Mouse (Mus musculus) liver, embryonic 14.5 days (tissue): Measurements from ENCODE around the gene Ptprn2. TPM values are rescaled to one million over a fixed set of nuclear protein-coding genes. Genes with fewer than 3 reads are reported as not detected.

Source experiments
- ATAC-seq: fragments of 200-750 bp; cut with Nextera tagmentation; 2 replicates; pipeline ENCODE4 v1.8.0; 2017; ENCODE audit warnings: moderate number of reproducible peaks, mild to moderate bottlenecking, moderate library complexity; ENCODE audit not compliant: insufficient read depth
- DNase-seq, 3 experiments: peaks; one replicate each; pipeline ENCODE4 v3.0.0-alpha.2; 2012 to 2013; ENCODE audit warnings: low read depth in 3 of 3, low spot score in 3 of 3
- H3K27ac ChIP-seq: fragments of 300-500 bp; sonication (generic); 2 replicates; pipeline ENCODE4 v1.5.1; 2014; ENCODE audit warnings: moderate library complexity, mild to moderate bottlenecking, control low read depth, inconsistent platforms
- H3K27me3 ChIP-seq: fragments of 300-500 bp; sonication (generic); 2 replicates; pipeline ENCODE4 v1.6.1; 2014; ENCODE audit warnings: mild to moderate bottlenecking, low read length, moderate library complexity; ENCODE audit not compliant: control insufficient read depth, insufficient read depth
- H3K36me3 ChIP-seq: fragments of 300-500 bp; sonication (generic); replicated peaks from 2 replicates; pipeline ENCODE4 v1.6.1; 2014; ENCODE audit warnings: low read depth; ENCODE audit not compliant: control insufficient read depth, insufficient read depth
- H3K4me1 ChIP-seq, 2 experiments: fragments of 200-500 bp in 1 of 2; fragments of 300-500 bp in 1 of 2; sonication (generic) in 1 of 2; replicated peaks; 2 replicates each; pipeline ENCODE4 v1.6.1; 2012 to 2014; ENCODE audit warnings: antibody characterized with exemption in 1 of 2, inconsistent platforms in 1 of 2, low read length in 1 of 2; ENCODE audit not compliant: control insufficient read depth in 2 of 2, insufficient read depth in 2 of 2
- H3K4me2 ChIP-seq: fragments of 300-500 bp; sonication (generic); 2 replicates; pipeline ENCODE4 v1.6.1; 2014; ENCODE audit warnings: low read depth, mild to moderate bottlenecking, control low read depth, moderate library complexity
- H3K4me3 ChIP-seq, 2 experiments: fragments of 200-500 bp in 1 of 2; fragments of 300-500 bp in 1 of 2; sonication (generic) in 1 of 2; 2 replicates each; pipeline ENCODE4 v1.5.1; 2012 to 2014; ENCODE audit warnings: low read depth in 2 of 2, low read length in 2 of 2, mild to moderate bottlenecking in 2 of 2, control low read depth in 1 of 2, inconsistent platforms in 1 of 2, moderate library complexity in 1 of 2; ENCODE audit not compliant: insufficient read depth in 1 of 2
- H3K9ac ChIP-seq: fragments of 300-500 bp; sonication (generic); replicated peaks from 2 replicates; pipeline ENCODE4 v1.6.1; 2014; ENCODE audit warnings: mild to moderate bottlenecking, control low read depth, moderate library complexity
- H3K9me3 ChIP-seq: fragments of 300-500 bp; sonication (generic); 2 replicates; pipeline ENCODE4 v1.6.1; 2016; ENCODE audit warnings: low read length, mixed read lengths; ENCODE audit not compliant: control insufficient read depth
- CTCF ChIP-seq: IDR thresholded peaks from 2 replicates; pipeline ENCODE4 v1.5.1; 2016; ENCODE audit warnings: antibody characterized with exemption, low read depth, control low read depth
- EP300 ChIP-seq: IDR thresholded peaks from 2 replicates; pipeline ENCODE4 v1.6.1; 2016; ENCODE audit warnings: antibody characterized with exemption, low read depth
- WGBS: fragments of 180-500 bp; shearing (Covaris S2); extraction: QIAGEN DNeasy Blood & Tissue Kit; methylation state at CpG from one replicate; pipeline ENCODE4 v1.1.7; 2014; ENCODE audit not compliant: insufficient replicate concordance; 5-methylcytosine and 5-hydroxymethylcytosine counted together
- polyA plus RNA-seq, 2 experiments: library from polyadenylated mRNA; depleted of rRNA in 1 of 2; stranded (reverse) in 1 of 2; unstranded in 1 of 2; fragments of >200 nt; fragmentation: Nextera tagmentation in 1 of 2; extraction: Ambion mirVana in 1 of 2; gene quantifications; 2 replicates each; pipeline versions ENCODE4 v1.2.1 to v1.2.3; 2012 to 2014

Gene Ptprn2
- polyA plus RNA-seq, 2 experiments: 0.04 TPM; not detected in 1

- Histone ChIP-seq H3K9me3 (no peaks in the 10 kb centered on the region), H3K4me2 (no peak overlapping the region), H3K36me3 (no peaks in the 10 kb centered on the region), H3K9ac (no peak overlapping the region), H3K4me3 (no peak overlapping the region), H3K27me3 (no peaks in the 10 kb centered on the region), H3K27ac (no peak overlapping the region), H3K4me1 (0 out of 4 replicates have a peak, but pooled peaks cover 0 to 1% of the 10 kb centered on the region in 2 experiments)
- WGBS: 53% methylated on average over 3 of the region's 3 CpGs
- TF ChIP-seq CTCF (no peak), EP300 (no peak)
- DNase-seq (no peak), ATAC-seq (no peak)
Measured at GRCm38 (mm10) chr12:116773344-116773743, 287.8 kb downstream of the Ptprn2 start.

- TF ChIP-seq EP300 (no peak), CTCF (no peak)
- Histone ChIP-seq H3K9ac (no peak overlapping the region), H3K27ac (no peak overlapping the region), H3K27me3 (no peaks in the 10 kb centered on the region), H3K4me2 (no peak overlapping the region), H3K4me3 (no peak overlapping the region), H3K4me1 (0 out of 4 replicates have a peak, but pooled peaks cover 0 to 1% of the 10 kb centered on the region in 2 experiments), H3K9me3 (no peaks in the 10 kb centered on the region), H3K36me3 (no peaks in the 10 kb centered on the region)
- 67% methylated on average over 8 of the region's 8 CpGs for WGBS
- ATAC-seq (no peak), DNase-seq (no peak)
Measured at GRCm38 (mm10) chr12:116776447-116776846, 290.9 kb downstream of the Ptprn2 start.

GRCm38 (mm10) chr12:116778095-116779090 is 292.9 kb downstream of the Ptprn2 start:
- DNase-seq (no peak), ATAC-seq (no peak)
- Histone ChIP-seq H3K9me3 (no peaks in the 10 kb centered on the region), H3K4me2 (no peak overlapping the region), H3K36me3 (no peaks in the 10 kb centered on the region), H3K4me1 (no peaks in the 10 kb centered on the region), H3K27ac (no peak overlapping the region), H3K27me3 (no peaks in the 10 kb centered on the region), H3K4me3 (no peak overlapping the region), H3K9ac (no peak overlapping the region)
- 46% methylated on average over 4 of the region's 4 CpGs for WGBS
- no peak for TF ChIP-seq CTCF
- no peak for TF ChIP-seq EP300

GRCm38 (mm10) chr12:116780419-116780818 is 294.9 kb downstream of the Ptprn2 start:
- no peaks in the 10 kb centered on the region for H3K9me3 ChIP-seq
- no peaks in the 10 kb centered on the region for H3K36me3 ChIP-seq
- 47% methylated on average over 1 of the region's 1 CpGs for WGBS
- no peak overlapping the region for H3K9ac ChIP-seq
- H3K27me3 ChIP-seq: no peaks in the 10 kb centered on the region
- H3K27ac ChIP-seq: no peak overlapping the region
- no peaks in the 10 kb centered on the region for H3K4me1 ChIP-seq
- no peak overlapping the region for H3K4me3 ChIP-seq
- ATAC-seq: no peak
- TF ChIP-seq CTCF (no peak), EP300 (no peak)
- no peak for DNase-seq
- no peak overlapping the region for H3K4me2 ChIP-seq

GRCm38 (mm10) chr12:116785731-116786130 is 300.2 kb downstream of the Ptprn2 start:
- ATAC-seq (no peak), DNase-seq (no peak)
- H3K36me3 ChIP-seq: no peaks in the 10 kb centered on the region
- H3K4me1 ChIP-seq: no peaks in the 10 kb centered on the region
- H3K27ac ChIP-seq: no peak overlapping the region
- H3K9me3 ChIP-seq: no peaks in the 10 kb centered on the region
- no peak overlapping the region for H3K4me2 ChIP-seq
- TF ChIP-seq CTCF (no peak), EP300 (no peak)
- no peak overlapping the region for H3K9ac ChIP-seq
- H3K4me3 ChIP-seq: no peak overlapping the region
- 58% methylated on average over 3 of the region's 3 CpGs for WGBS
- H3K27me3 ChIP-seq: no peaks in the 10 kb centered on the region
